Comparison of ENCODE assay signal across 22 mouse cellular contexts in genomic region chr7:82112046-82112445, GRCm38 (mm10).
DNase-seq lines count a peak whose midpoint lies in the region.
"Had no signal": no experiment of that assay in that cellular context is flagged by ENCODE, and none has a peak within 500 bp of the region (broad histone marks: within the 10 kb centered on the region; RNA-seq: fewer than 3 reads in every experiment).

No protein-coding gene starts in this region.

- peaks cover 35% of the 10 kb centered on the region for H3K4me1 ChIP-seq in embryonic facial prominence, embryonic 10.5 days
- H3K4me1 ChIP-seq: forebrain, embryonic 13.5 days; heart, embryonic 12.5 days; heart, embryonic 15.5 days; hindbrain, embryonic 13.5 days; intestine, embryonic 15.5 days had no signal

- no peaks in the 10 kb centered on the region for H3K9me3 ChIP-seq in embryonic facial prominence, embryonic 10.5 days
- H3K9me3 ChIP-seq: forebrain, embryonic 10.5 days; forebrain, embryonic 13.5 days; heart, embryonic 12.5 days; heart, embryonic 15.5 days; hindbrain, embryonic 10.5 days; hindbrain, embryonic 13.5 days; intestine, embryonic 15.5 days had no signal

- no peaks in the 10 kb centered on the region for H3K27me3 ChIP-seq in embryonic facial prominence, embryonic 10.5 days (replicated peaks; ENCODE audit: low read depth, poor library complexity, severe bottlenecking)
- H3K27me3 ChIP-seq: forebrain, embryonic 13.5 days; heart, embryonic 12.5 days; heart, embryonic 15.5 days; hindbrain, embryonic 13.5 days had no signal

- peak; percentile 53 to 55 for DNase-seq in cerebellum, postnatal 10 days
- no peak for DNase-seq in cerebellum, adult 9-10 months
- peak; percentile 15 for DNase-seq in embryo, embryonic 11 days
- DNase-seq in embryo, embryonic 10.5 days (ENCODE audit: low spot score) = no peak
- peak; percentile 27 for DNase-seq in embryonic facial prominence, embryonic 10.5 days (ENCODE audit: low spot score)
- no peak for DNase-seq in urinary bladder, postnatal 4 days (ENCODE audit: low spot score in 2 of 2)
- DNase-seq: adrenal gland, adult 8-10 months; adrenal gland, postnatal 25 days; cerebellum, adult 18-20 months; cerebellum, adult 9-11 months; gastrocnemius, postnatal 10 days; gastrocnemius, postnatal 36 days; heart, postnatal 10 days; heart, postnatal 36 days; kidney, adult 11 months had no signal

- no peak overlapping the region for H3K4me3 ChIP-seq in embryonic facial prominence, embryonic 10.5 days
- H3K4me3 ChIP-seq: forebrain, embryonic 10.5 days; forebrain, embryonic 13.5 days; heart, embryonic 12.5 days; heart, embryonic 15.5 days; hindbrain, embryonic 10.5 days; hindbrain, embryonic 13.5 days; intestine, embryonic 15.5 days had no signal

- WGBS in embryonic facial prominence, embryonic 10.5 days = 59% methylated on average over 6 of the region's 6 CpGs

- H3K27ac ChIP-seq in embryonic facial prominence, embryonic 10.5 days (replicated peaks) = no peak overlapping the region; the same call in 1 of the 2 replicates
- H3K27ac ChIP-seq: forebrain, embryonic 10.5 days; forebrain, embryonic 13.5 days; heart, embryonic 15.5 days; hindbrain, embryonic 10.5 days; hindbrain, embryonic 13.5 days; intestine, embryonic 15.5 days had no signal

- H3K36me3 ChIP-seq in embryonic facial prominence, embryonic 10.5 days (replicated peaks) = no peaks in the 10 kb centered on the region
- H3K36me3 ChIP-seq: forebrain, embryonic 10.5 days; heart, embryonic 12.5 days; heart, embryonic 15.5 days; hindbrain, embryonic 10.5 days; hindbrain, embryonic 13.5 days; intestine, embryonic 15.5 days had no signal

Comparison
In these comparisons a context has a peak if more than half of its experiments do, and no peak if none do; other contexts are left out.
1. DNase-seq: peak in cerebellum, postnatal 10 days (2 of 2), embryo, embryonic 11 days (single experiment) and embryonic facial prominence, embryonic 10.5 days (single experiment); none in cerebellum, adult 9-10 months (single experiment), embryo, embryonic 10.5 days (single experiment) and urinary bladder, postnatal 4 days (0 of 2).